Mouse (Mus musculus): ENCODE measurements around the gene Fcrla. TPM values are rescaled to one million over a fixed set of nuclear protein-coding genes. Genes with fewer than 3 reads are reported as not detected.

Fcrla gene
- total RNA-seq, 2 experiments from 2014 or later, result not detected

Other genes starting within 250 kb of the Fcrla start
- gene Atf6, start 59.8 kb downstream of the Fcrla start, total RNA-seq (2021), result 10 to 100 TPM; 33.2 to 34.6 TPM
- gene Gm26620, start 42.5 kb downstream of the Fcrla start, total RNA-seq (2021), result under 1 TPM in 1 of 2 experiments, not detected in 1; 0.57 TPM
- 10 to 100 TPM; 14.3 to 15.9 TPM for gene Dusp12, start 42.0 kb downstream of the Fcrla start, total RNA-seq (2021)
- under 1 TPM in 1 of 2 experiments, not detected in 1; 0.53 TPM for gene Fcrlb, start 14.6 kb downstream of the Fcrla start, total RNA-seq (2021)
- gene Fcgr2b, start 49.0 kb upstream of the Fcrla start, total RNA-seq (2021), result 1 to 10 TPM; 4.6 to 5.2 TPM
- gene Fcgr4, start 91.3 kb upstream of the Fcrla start, total RNA-seq (2021), result not detected
- gene Fcgr3, start 137.4 kb upstream of the Fcrla start, total RNA-seq (2021), result 10 to 100 TPM; 10.3 to 10.8 TPM
- gene Cfap126, start 186.3 kb upstream of the Fcrla start, total RNA-seq (2021), result under 1 TPM; 0.62 to 0.74 TPM
- 100 to 1,000 TPM; 211 to 216 TPM for gene Sdhc, start 223.0 kb upstream of the Fcrla start, total RNA-seq (2021)
- not detected for gene Mpz, start 223.1 kb upstream of the Fcrla start, total RNA-seq (2021)

Measured in left cerebral cortex, postnatal 14 days (tissue).